In the genomic region with DNA sequence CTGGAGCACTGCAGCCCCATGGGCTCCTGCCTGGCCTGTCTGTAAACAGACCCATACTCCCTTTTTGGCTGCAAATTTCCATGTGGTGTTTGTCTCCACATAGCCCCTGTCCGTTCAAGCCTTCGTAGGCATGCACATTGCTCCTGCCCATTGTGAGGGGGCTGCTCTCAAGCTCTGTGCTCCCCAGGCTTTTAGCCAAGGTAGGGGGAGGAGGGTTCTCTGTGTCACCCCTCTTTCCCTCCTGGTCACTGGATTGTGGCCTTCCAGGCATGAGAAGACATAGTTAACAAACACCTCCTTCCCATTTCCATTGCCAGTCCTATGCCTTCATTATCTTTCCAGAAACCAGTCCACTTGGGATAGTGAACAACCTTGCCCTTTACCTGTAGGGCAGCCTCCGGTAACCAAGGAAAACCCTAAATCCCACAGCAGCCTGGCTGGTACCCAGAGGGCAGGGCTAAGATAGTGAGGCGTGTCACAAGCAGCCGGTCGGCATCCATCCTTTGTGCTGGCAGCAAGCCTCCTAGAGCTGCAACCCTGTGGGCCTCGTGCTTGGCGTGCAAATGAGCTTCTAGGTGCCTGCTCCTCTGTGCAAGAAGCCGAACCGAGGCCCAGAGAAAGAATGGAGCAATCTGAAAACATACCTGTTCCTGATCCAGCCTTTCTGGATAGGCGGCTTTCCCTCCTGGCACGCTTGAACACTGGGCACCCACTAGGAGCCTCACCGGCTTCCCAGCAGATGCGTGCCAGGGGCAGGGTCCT, we compare ENCODE assay signal across 9 mouse cellular contexts.
DNase-seq lines count a peak whose midpoint lies in the region; ATAC-seq and TF ChIP-seq lines count a peak whose summit lies in the region.
"Had no signal": no experiment of that assay in that cellular context is flagged by ENCODE, and none has a peak within 500 bp of the region (broad histone marks: within the 10 kb centered on the region; RNA-seq: fewer than 3 reads in every experiment).

No protein-coding gene starts in this region.

- peaks cover 43% of the 10 kb centered on the region for H3K4me1 ChIP-seq in kidney, embryonic 15.5 days
- H3K4me1 ChIP-seq in kidney, adult 2 months (ENCODE audit: control insufficient read depth, insufficient read depth, low read length) = 0 out of 2 replicates have a peak, but pooled peaks cover 3% of the 10 kb centered on the region

- no peak overlapping the region for H3K4me2 ChIP-seq in kidney, embryonic 15.5 days

- no peak for DNase-seq in kidney, adult 2 months
- DNase-seq in brain, adult 2 months (ENCODE audit: low read depth, low spot score) = peak; percentile 81
- peak; percentile 97 for DNase-seq in gonadal fat pad, adult 2 months (ENCODE audit: low read depth)
- peak; percentile 48 to 52 for DNase-seq in left cerebral cortex, postnatal 25 days (ENCODE audit: low spot score in 2 of 2)
- DNase-seq in c-Kit-positive CD71-positive TER-119-positive erythroid progenitor cells, embryonic 14.5 days (ENCODE audit: low spot score) = no peak
- no peak for DNase-seq in kidney, adult 11 months

- intact Hi-C loops in left cerebral cortex, postnatal 25 days (cut with DNase I) = no loop called here

- 0 out of 2 replicates have a peak overlapping the region, but pooled peaks have one; percentile 13 for H3K27ac ChIP-seq in kidney, embryonic 15.5 days
- no peak overlapping the region for H3K27ac ChIP-seq in kidney, adult 2 months (ENCODE audit: insufficient read depth, low read depth, low read length)
- H3K27ac ChIP-seq: liver, embryonic 14.5 days had no signal

- no peak overlapping the region for H3K4me3 ChIP-seq in kidney, embryonic 15.5 days (replicated peaks)
- H3K4me3 ChIP-seq in kidney, adult 2 months (ENCODE audit: insufficient read depth, low read depth, low read length) = no peak overlapping the region

- WGBS in kidney, embryonic 15.5 days = 73% methylated on average over 14 of the region's 14 CpGs
- 64% methylated on average over 14 of the region's 14 CpGs for WGBS in kidney, adult 2 months

- H3K27me3 ChIP-seq in kidney, embryonic 15.5 days = no peaks in the 10 kb centered on the region
- no peaks in the 10 kb centered on the region for H3K27me3 ChIP-seq in kidney, adult 2 months (replicated peaks; ENCODE audit: control insufficient read depth, insufficient read depth, low read length)

- peaks cover 54% of the 10 kb centered on the region for H3K36me3 ChIP-seq in kidney, embryonic 15.5 days
- no peaks in the 10 kb centered on the region for H3K36me3 ChIP-seq in kidney, adult 2 months (ENCODE audit: control insufficient read depth, insufficient read depth, low read length)

- no peak for TF ChIP-seq CTCF in kidney, adult 2 months (conservative IDR thresholded peaks at IDR 0.05; ENCODE audit: insufficient read depth, insufficient read length, low read depth, low read length)

- no peaks in the 10 kb centered on the region for H3K9me3 ChIP-seq in kidney, embryonic 15.5 days (replicated peaks)

- no peak for TF ChIP-seq POLR2A in kidney, adult 2 months (IDR thresholded peaks at IDR 0.05; ENCODE audit: low read depth, low read length)

- no peak overlapping the region for H3K9ac ChIP-seq in kidney, embryonic 15.5 days
- H3K9ac ChIP-seq: liver, embryonic 14.5 days had no signal

- no peak for ATAC-seq in kidney, embryonic 15.5 days (replicated peaks; ENCODE audit: low FRiP score)
- ATAC-seq in erythroid progenitor cell, adult 5-6 weeks (replicated peaks; ENCODE audit: low FRiP score, poor library complexity, severe bottlenecking) = no peak

Comparison
In these comparisons a context has a peak if more than half of its experiments do, and no peak if none do; other contexts are left out.
1. DNase-seq: peak in brain, adult 2 months (single experiment), gonadal fat pad, adult 2 months (single experiment) and left cerebral cortex, postnatal 25 days (2 of 2); none in kidney, adult 2 months (single experiment), c-Kit-positive CD71-positive TER-119-positive erythroid progenitor cells, embryonic 14.5 days (single experiment) and kidney, adult 11 months (single experiment).